Mouse (Mus musculus) forebrain, embryonic 14.5 days (tissue): ENCODE measurements around the gene Mex3a. TPM values are rescaled to one million over a fixed set of nuclear protein-coding genes. Genes with fewer than 3 reads are reported as not detected.
A peak's percentile ranks its signal among the peaks of the same experiment; 100 is the strongest.

Experiments
- ATAC-seq: fragments of 200-750 bp; cut with Nextera tagmentation; 2 replicates; pipeline ENCODE4 v1.8.0; 2017; ENCODE audit warnings: mild to moderate bottlenecking, moderate library complexity
- DNase-seq: peaks from one replicate; pipeline ENCODE4 v3.0.0-alpha.2; 2015; ENCODE audit warnings: low spot score
- H3K27ac ChIP-seq: fragments of 300-500 bp; sonication (generic); 2 replicates; pipeline ENCODE4 v1.5.1; 2014; ENCODE audit warnings: low read depth, mild to moderate bottlenecking, control low read depth, low read length, moderate library complexity
- H3K27me3 ChIP-seq: fragments of 300-500 bp; sonication (generic); replicated peaks from 2 replicates; pipeline ENCODE4 v1.6.1; 2014; ENCODE audit warnings: low read length, control low read depth, mixed read lengths; ENCODE audit not compliant: control insufficient read depth, insufficient read depth
- H3K36me3 ChIP-seq: fragments of 300-500 bp; sonication (generic); 2 replicates; pipeline ENCODE4 v1.6.1; 2014; ENCODE audit warnings: low read length, control low read depth; ENCODE audit not compliant: control insufficient read depth, insufficient read depth
- H3K4me1 ChIP-seq: fragments of 300-500 bp; sonication (generic); 2 replicates; pipeline ENCODE4 v1.6.1; 2014; ENCODE audit warnings: antibody characterized with exemption, low read length, control low read depth; ENCODE audit not compliant: control insufficient read depth, insufficient read depth
- H3K4me2 ChIP-seq: fragments of 300-500 bp; sonication (generic); 2 replicates; pipeline ENCODE4 v1.6.1; 2014; ENCODE audit warnings: mild to moderate bottlenecking, control low read depth, low read length
- H3K4me3 ChIP-seq: fragments of 300-500 bp; sonication (generic); 2 replicates; pipeline ENCODE4 v1.5.1; 2014; ENCODE audit warnings: low read depth, low read length, control low read depth
- H3K9ac ChIP-seq: fragments of 300-500 bp; sonication (generic); 2 replicates; pipeline ENCODE4 v1.6.1; 2014; ENCODE audit warnings: mild to moderate bottlenecking, low read length, control low read depth, moderate library complexity
- H3K9me3 ChIP-seq: fragments of 300-500 bp; sonication (generic); replicated peaks from 2 replicates; pipeline ENCODE4 v1.6.1; 2016; ENCODE audit warnings: low read length, control low read depth, mixed read lengths; ENCODE audit not compliant: control insufficient read depth
- WGBS: fragments of 180-500 bp; shearing (Covaris S2); extraction: QIAGEN DNeasy Blood & Tissue Kit; methylation state at CpG from one replicate; pipeline ENCODE4 v1.1.7; 2014; 5-methylcytosine and 5-hydroxymethylcytosine counted together
- polyA plus RNA-seq: library from polyadenylated mRNA; unstranded; fragments of >200 nt; fragmentation: Nextera tagmentation; extraction: Ambion mirVana; gene quantifications from 2 replicates; pipeline ENCODE4 v1.2.1, GENCODE M21; 2014

The Mex3a gene
- polyA plus RNA-seq, 1 experiment from 2014 or later = 48.8 TPM

DNA sequence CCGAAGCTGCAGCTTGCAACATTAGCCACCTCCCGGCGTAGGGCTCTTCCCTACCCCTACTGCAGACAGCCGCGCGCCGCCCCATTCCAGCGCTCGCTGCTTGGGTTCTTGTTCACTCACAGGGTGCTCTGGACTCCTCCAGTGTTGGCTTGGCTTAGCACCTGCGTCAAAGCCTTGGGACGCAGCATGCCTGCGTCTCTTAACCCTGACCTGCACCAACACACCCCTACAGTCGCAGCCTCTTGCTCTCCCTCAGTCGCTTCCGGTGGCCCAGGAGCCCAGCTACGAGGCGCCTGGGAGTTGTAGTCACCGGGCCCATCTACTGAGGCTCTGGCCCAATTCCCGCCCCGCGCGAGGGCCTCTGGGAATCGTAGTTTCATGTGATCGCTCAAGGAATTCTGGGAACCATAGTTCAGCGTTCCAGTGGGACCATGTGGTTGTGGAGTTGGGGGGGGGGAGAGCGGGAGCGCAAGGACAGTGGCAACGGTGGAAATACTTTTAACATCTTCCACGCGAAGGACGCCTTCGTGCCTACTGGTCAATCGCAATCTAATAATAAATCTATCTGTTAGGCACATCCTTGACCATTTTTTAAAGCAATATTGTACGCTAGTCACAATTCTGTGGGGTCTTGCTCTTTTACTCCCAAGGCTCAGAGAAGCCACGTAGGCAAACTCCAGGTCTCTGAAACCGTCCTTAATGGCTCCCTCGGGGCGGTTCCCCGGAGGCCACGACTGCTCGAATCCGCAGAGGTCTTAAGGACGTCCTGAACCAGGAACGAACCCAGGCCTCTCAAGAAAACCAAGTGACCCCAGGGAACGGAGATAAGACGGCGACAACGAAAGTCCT is 20.7 kb downstream of the Mex3a start, which contains the start of gene Lamtor2:
Lamtor2 (minus strand) TSS at position 399 of the 849 bp plus-strand sequence.
- Histone ChIP-seq H3K4me1 (peaks cover 16% of the 10 kb centered on the region), H3K9ac (peak within 1 kb of the TSS; percentile 94), H3K9me3 (no peaks in the 10 kb centered on the region), H3K36me3 (peaks cover 21% of the 10 kb centered on the region), H3K27me3 (no peaks in the 10 kb centered on the region), H3K4me3 (peak within 1 kb of the TSS; percentile 93), H3K4me2 (peak within 1 kb of the TSS; percentile 81), H3K27ac (peak within 1 kb of the TSS; percentile 94)
- peak; percentile 92 for ATAC-seq
- 0% methylated on average over 48 of the region's 48 CpGs for WGBS
- DNase-seq = peak; percentile 99

DNA sequence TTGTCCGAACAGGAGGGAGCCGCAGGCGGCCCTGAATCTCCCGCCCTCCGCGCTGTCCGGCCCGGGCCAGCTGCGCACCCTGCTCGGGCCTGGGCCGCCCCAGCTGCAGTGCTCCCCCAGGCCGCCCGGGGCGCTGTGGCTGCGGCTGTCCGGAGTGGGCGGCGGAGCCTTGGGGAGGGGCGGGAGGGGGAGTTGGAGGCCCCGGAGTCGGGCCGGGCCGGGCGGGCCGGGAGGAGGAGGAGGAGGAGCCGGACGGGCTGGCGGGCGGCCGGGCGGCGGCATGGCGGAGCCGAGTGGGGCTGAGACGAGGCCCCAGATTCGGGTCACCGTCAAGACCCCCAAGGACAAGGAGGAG is 21.3 kb downstream of the Mex3a start, which contains the start of gene Ubqln4:
Ubqln4 (plus strand) TSS at position 234 of the 355 bp plus-strand sequence.
- Histone ChIP-seq H3K9me3 (no peaks in the 10 kb centered on the region), H3K27me3 (no peaks in the 10 kb centered on the region), H3K4me2 (peak within 1 kb of the TSS; percentile 81), H3K4me1 (peaks cover 16% of the 10 kb centered on the region), H3K36me3 (peaks cover 24% of the 10 kb centered on the region), H3K27ac (peak within 1 kb of the TSS; percentile 94), H3K4me3 (peak within 1 kb of the TSS; percentile 93), H3K9ac (peak within 1 kb of the TSS; percentile 94)
- DNase-seq (peak; percentile 88), ATAC-seq (peak; percentile 88)
- WGBS = 0% methylated on average over 36 of the region's 37 CpGs

- under 1% methylated on average over 40 of the region's 41 CpGs for WGBS
- H3K4me2 ChIP-seq = peak overlapping the region; percentile 81
These were observed 21.8 kb downstream of the Mex3a start for GRCm38 (mm10) chr3:88553880-88554586.

DNA sequence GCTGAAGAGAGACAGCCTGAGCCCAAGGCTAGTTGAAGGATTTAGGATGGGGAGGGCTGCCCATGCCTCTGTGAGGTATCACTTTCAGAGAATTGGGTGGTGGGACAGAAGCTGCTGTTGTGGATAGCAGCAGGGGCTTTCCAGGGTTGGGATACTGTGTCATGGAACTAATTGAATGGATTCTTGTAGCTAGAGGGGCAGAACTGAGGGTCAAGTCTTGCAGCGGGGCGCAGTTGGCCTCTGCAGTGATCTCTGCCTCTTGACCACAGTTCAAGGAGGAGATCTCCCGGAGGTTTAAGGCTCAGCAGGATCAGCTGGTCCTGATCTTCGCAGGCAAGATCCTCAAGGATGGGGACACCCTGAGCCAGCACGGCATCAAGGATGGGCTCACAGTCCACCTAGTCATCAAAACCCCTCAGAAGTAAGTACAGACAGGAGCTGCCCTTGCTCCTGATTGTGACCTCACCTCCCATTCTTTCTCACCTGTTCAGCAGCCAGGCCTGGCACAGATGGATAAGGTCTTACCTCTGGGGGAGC is 22.9 kb downstream of the Mex3a start:
- no peak overlapping the region for H3K4me3 ChIP-seq
- no peak overlapping the region for H3K27ac ChIP-seq
- H3K36me3 ChIP-seq = peaks cover 40% of the 10 kb centered on the region
- DNase-seq (no peak), ATAC-seq (no peak)
- H3K4me1 ChIP-seq = peaks cover 16% of the 10 kb centered on the region
- H3K9me3 ChIP-seq = no peaks in the 10 kb centered on the region
- WGBS = 92% methylated on average over 5 of the region's 5 CpGs
- H3K4me2 ChIP-seq = peak overlapping the region; percentile 81
- H3K27me3 ChIP-seq = no peaks in the 10 kb centered on the region
- H3K9ac ChIP-seq = peak overlapping the region; percentile 2; the same call in 1 of the 2 replicates

More at GRCm38 (mm10) chr3:88553880-88554586, 21.8 kb downstream of the Mex3a start:
- Histone ChIP-seq H3K27ac (peak overlapping the region; percentile 94), H3K9me3 (no peaks in the 10 kb centered on the region), H3K27me3 (no peaks in the 10 kb centered on the region), H3K9ac (peak overlapping the region; percentile 94), H3K4me3 (peak overlapping the region; percentile 93), H3K36me3 (peaks cover 29% of the 10 kb centered on the region), H3K4me1 (peaks cover 16% of the 10 kb centered on the region)
- DNase-seq (peak; percentile 84), ATAC-seq (peak; percentile 42)

GRCm38 (mm10) chr3:88555731-88556130 is 23.5 kb downstream of the Mex3a start:
- H3K36me3 ChIP-seq = peaks cover 46% of the 10 kb centered on the region
- ATAC-seq = no peak
- no peak overlapping the region for H3K9ac ChIP-seq
- H3K27me3 ChIP-seq = no peaks in the 10 kb centered on the region
- DNase-seq = no peak
- H3K4me3 ChIP-seq = no peak overlapping the region
- no peaks in the 10 kb centered on the region for H3K9me3 ChIP-seq
- H3K4me1 ChIP-seq = peaks cover 16% of the 10 kb centered on the region
- no peak overlapping the region for H3K27ac ChIP-seq
- 98% methylated on average over 6 of the region's 6 CpGs for WGBS
- H3K4me2 ChIP-seq = no peak overlapping the region

DNA sequence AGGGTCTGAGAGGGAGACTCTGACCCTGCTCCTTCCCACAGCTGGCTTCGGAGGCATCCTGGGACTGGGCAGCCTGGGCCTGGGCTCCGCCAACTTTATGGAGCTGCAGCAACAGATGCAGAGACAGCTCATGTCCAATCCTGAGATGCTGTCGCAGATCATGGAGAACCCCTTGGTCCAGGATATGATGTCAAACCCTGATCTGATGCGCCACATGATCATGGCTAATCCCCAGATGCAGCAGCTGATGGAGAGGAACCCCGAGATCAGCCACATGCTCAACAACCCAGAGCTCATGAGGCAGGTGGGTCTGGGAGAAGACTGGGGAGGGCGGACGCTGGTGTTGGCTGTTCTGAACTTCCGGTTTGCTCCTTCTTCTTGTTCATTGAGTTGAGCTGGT is 24.4 kb downstream of the Mex3a start:
- Histone ChIP-seq H3K4me2 (no peak overlapping the region), H3K4me3 (no peak overlapping the region), H3K36me3 (peaks cover 55% of the 10 kb centered on the region), H3K4me1 (peaks cover 16% of the 10 kb centered on the region), H3K27ac (no peak overlapping the region), H3K9me3 (no peaks in the 10 kb centered on the region), H3K27me3 (no peaks in the 10 kb centered on the region), H3K9ac (no peak overlapping the region)
- ATAC-seq (no peak), DNase-seq (no peak)
- 94% methylated on average over 8 of the region's 8 CpGs for WGBS

DNA sequence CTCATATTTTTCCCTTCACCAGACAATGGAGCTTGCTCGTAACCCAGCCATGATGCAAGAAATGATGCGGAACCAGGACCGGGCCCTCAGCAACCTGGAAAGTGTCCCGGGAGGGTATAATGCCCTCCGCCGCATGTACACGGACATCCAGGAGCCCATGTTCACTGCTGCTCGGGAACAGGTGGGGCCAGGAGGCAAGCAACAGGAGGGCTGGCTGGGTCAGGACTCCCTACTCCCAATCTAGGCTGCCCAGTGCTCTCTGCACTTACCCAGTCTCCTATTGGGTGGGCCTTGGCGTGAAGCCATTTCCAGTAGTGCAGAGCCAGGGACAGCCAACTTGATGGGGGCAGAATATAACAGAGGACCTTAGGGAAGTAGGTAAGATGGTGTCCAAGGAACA is 27.4 kb downstream of the Mex3a start:
- Histone ChIP-seq H3K36me3 (peaks cover 84% of the 10 kb centered on the region), H3K27ac (no peak overlapping the region), H3K9me3 (no peaks in the 10 kb centered on the region), H3K4me3 (no peak overlapping the region), H3K4me2 (no peak overlapping the region), H3K9ac (no peak overlapping the region), H3K27me3 (no peaks in the 10 kb centered on the region), H3K4me1 (peaks cover 7% of the 10 kb centered on the region)
- no peak for DNase-seq
- WGBS = 96% methylated on average over 9 of the region's 9 CpGs
- no peak for ATAC-seq

DNA sequence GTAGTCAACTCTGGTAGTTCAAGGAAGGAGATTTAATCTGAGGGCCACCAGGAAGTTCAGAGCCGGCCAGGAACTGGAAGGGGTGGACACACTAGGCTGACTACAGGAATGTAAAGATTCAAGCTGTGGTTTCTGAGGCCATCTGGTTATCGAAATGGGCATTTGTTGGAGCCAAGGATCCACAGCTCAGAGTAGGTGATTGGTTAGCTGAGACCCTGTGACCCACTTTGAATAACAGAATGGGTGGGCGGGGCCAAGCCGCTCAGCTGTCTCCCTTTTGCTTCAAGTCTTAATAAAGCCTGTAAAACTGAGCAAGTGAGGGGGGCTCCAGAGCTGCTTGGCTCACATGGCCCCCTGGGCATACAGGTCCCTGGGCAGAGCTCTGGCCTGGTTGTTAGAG is 29.8 kb downstream of the Mex3a start:
- Histone ChIP-seq H3K27ac (no peak overlapping the region), H3K36me3 (peaks cover 94% of the 10 kb centered on the region), H3K27me3 (no peaks in the 10 kb centered on the region), H3K4me1 (no peaks in the 10 kb centered on the region), H3K9ac (no peak overlapping the region), H3K9me3 (no peaks in the 10 kb centered on the region), H3K4me3 (no peak overlapping the region), H3K4me2 (no peak overlapping the region)
- no peak for DNase-seq
- ATAC-seq = peak; percentile 37; the same call in 1 of the 2 replicates
- 69% methylated on average over 4 of the region's 4 CpGs for WGBS
